Mouse (Mus musculus) left cerebral cortex, postnatal 14 days (tissue): Measurements from ENCODE around the gene Ctso. TPM values are rescaled to one million over a fixed set of nuclear protein-coding genes. Genes with fewer than 3 reads are reported as not detected.

Source experiments
- total RNA-seq, 2 experiments: library from RNA; stranded (reverse); gene quantifications; 2 replicates each; pipeline ENCODE4 v1.2.3; 2021

Gene Ctso
- total RNA-seq, 2 experiments from 2014 or later: 13.7 to 14.5 TPM

Other genes with a start within 250 kb of the Ctso start
- 1 to 10 TPM; 1.6 to 1.7 TPM for gene Tdo2, start 43.6 kb downstream of the Ctso start, total RNA-seq
- not detected for gene Asic5, start 49.7 kb downstream of the Ctso start, total RNA-seq
- gene Gucy1b1, start 142.1 kb downstream of the Ctso start, total RNA-seq: 100 to 1,000 TPM; 193 to 201 TPM
- 10 to 100 TPM; 77.6 to 78.0 TPM for gene Gucy1a1, start 213.2 kb downstream of the Ctso start, total RNA-seq